Mouse (Mus musculus) liver, embryonic 12.5 days (tissue): ENCODE results near the gene Madcam1. TPM values are rescaled to one million over a fixed set of nuclear protein-coding genes. Genes with fewer than 3 reads are reported as not detected.

Experiments used
- ATAC-seq: fragments of 200-750 bp; cut with Nextera tagmentation; 2 replicates; pipeline ENCODE4 v1.8.0; 2017; ENCODE audit warnings: moderate number of reproducible peaks, mild to moderate bottlenecking, moderate library complexity
- H3K27ac ChIP-seq: fragments of 300-500 bp; sonication (generic); 2 replicates; pipeline ENCODE4 v1.5.1; 2016; ENCODE audit warnings: mild to moderate bottlenecking
- H3K27me3 ChIP-seq: fragments of 300-500 bp; sonication (generic); replicated peaks from 2 replicates; pipeline ENCODE4 v1.6.1; 2016; ENCODE audit warnings: mild to moderate bottlenecking, moderate library complexity
- H3K36me3 ChIP-seq: fragments of 300-500 bp; sonication (generic); 2 replicates; pipeline ENCODE4 v1.6.1; 2016; ENCODE audit warnings: mild to moderate bottlenecking, moderate library complexity
- H3K4me1 ChIP-seq: fragments of 300-500 bp; sonication (generic); 2 replicates; pipeline ENCODE4 v1.6.1; 2016
- H3K4me2 ChIP-seq: fragments of 300-500 bp; sonication (generic); 2 replicates; pipeline ENCODE4 v1.6.1; 2016; ENCODE audit warnings: mild to moderate bottlenecking, moderate library complexity
- H3K4me3 ChIP-seq: fragments of 300-500 bp; sonication (generic); 2 replicates; pipeline ENCODE4 v1.5.1; 2016; ENCODE audit warnings: mild to moderate bottlenecking, moderate library complexity
- H3K9ac ChIP-seq: fragments of 300-500 bp; sonication (generic); 2 replicates; pipeline ENCODE4 v1.6.1; 2016; ENCODE audit warnings: mild to moderate bottlenecking, moderate library complexity
- H3K9me3 ChIP-seq: fragments of 300-500 bp; sonication (generic); replicated peaks from 2 replicates; pipeline ENCODE4 v1.6.1; 2016; ENCODE audit warnings: mild to moderate bottlenecking, moderate library complexity
- WGBS: fragments of 180-500 bp; shearing (Covaris S2); methylation state at CpG from one replicate; pipeline ENCODE4 v1.1.7; 2016; ENCODE audit not compliant: insufficient replicate concordance; 5-methylcytosine and 5-hydroxymethylcytosine counted together
- polyA plus RNA-seq: library from polyadenylated mRNA; unstranded; fragments of >200 nt; fragmentation: Nextera tagmentation; extraction: Ambion mirVana; gene quantifications from 2 replicates; pipeline ENCODE4 v1.2.1, GENCODE M21; 2016

Madcam1 gene
- polyA plus RNA-seq, 1 experiment from 2014 or later: 0.32 TPM

- Histone ChIP-seq H3K9ac (peak overlapping the region; percentile 98), H3K27me3 (no peaks in the 10 kb centered on the region), H3K36me3 (peaks cover 55% of the 10 kb centered on the region), H3K27ac (peak overlapping the region; percentile 96), H3K9me3 (no peaks in the 10 kb centered on the region), H3K4me1 (peaks cover 71% of the 10 kb centered on the region), H3K4me2 (peak overlapping the region; percentile 91), H3K4me3 (peak overlapping the region; percentile 89)
- WGBS: 62% methylated on average over 5 of the region's 5 CpGs
- no peak for ATAC-seq
Measured at GRCm38 (mm10) chr10:79706406-79707094, 42.2 kb downstream of the Madcam1 start.

DNA sequence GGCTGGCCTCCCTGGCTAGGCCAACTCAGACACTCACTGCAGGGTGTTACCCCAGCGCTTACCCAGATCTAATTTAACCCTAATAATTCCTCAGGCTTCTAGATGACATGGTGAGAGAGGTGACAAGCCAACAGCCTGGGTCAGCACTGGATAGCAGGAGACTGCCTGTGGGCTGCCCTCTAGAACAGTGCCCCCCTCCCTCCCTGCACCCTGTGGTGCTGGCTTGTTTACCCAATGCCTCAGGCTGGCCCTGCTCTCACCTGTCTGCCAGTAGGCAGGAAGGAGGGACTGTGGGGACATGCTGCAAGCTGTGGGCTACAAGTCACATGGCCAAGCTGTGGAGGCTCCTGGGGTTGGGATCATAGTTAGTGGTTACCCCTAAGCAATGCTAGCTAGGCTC is 42.8 kb downstream of the Madcam1 start:
- 58% methylated on average over 1 of the region's 1 CpGs for WGBS
- Histone ChIP-seq H3K27ac (peak overlapping the region; percentile 96), H3K4me1 (peaks cover 77% of the 10 kb centered on the region), H3K4me3 (peak overlapping the region; percentile 89), H3K9ac (peak overlapping the region; percentile 98), H3K4me2 (peak overlapping the region; percentile 91), H3K27me3 (no peaks in the 10 kb centered on the region), H3K9me3 (no peaks in the 10 kb centered on the region), H3K36me3 (peaks cover 61% of the 10 kb centered on the region)
- ATAC-seq: no peak

DNA sequence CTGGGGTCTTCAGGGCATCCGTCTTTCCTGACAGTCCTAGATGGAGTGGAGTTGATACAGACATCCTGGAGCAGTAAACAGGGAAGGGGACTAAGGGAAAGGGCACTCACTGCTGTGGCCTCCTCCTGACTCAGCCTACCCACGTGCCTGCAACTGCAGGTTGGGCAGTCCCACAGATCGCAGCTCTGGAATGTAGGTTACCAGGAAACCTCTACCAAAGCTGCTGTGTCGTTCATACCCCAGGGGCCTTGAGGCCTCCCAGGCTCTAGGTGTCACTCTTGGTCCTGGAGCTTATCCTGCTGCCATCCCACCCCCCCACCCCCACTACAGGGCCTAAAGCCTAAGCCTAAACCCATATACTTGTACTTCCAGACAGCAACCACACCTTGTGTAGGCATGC is 43.4 kb downstream of the Madcam1 start:
- Histone ChIP-seq H3K27me3 (no peaks in the 10 kb centered on the region), H3K4me2 (peak overlapping the region; percentile 91), H3K9me3 (no peaks in the 10 kb centered on the region), H3K9ac (peak overlapping the region; percentile 98), H3K4me3 (peak overlapping the region; percentile 89), H3K36me3 (peaks cover 62% of the 10 kb centered on the region), H3K27ac (peak overlapping the region; percentile 96), H3K4me1 (peaks cover 83% of the 10 kb centered on the region)
- no peak for ATAC-seq
- 54% methylated on average over 4 of the region's 4 CpGs for WGBS

- peaks cover 62% of the 10 kb centered on the region for H3K36me3 ChIP-seq
- peak overlapping the region; percentile 96 for H3K27ac ChIP-seq
- no peaks in the 10 kb centered on the region for H3K9me3 ChIP-seq
- WGBS: 85% methylated on average over 21 of the region's 21 CpGs
- no peak for ATAC-seq
- H3K9ac ChIP-seq: peak overlapping the region; percentile 98
- peak overlapping the region; percentile 18 for H3K4me3 ChIP-seq
- peaks cover 89% of the 10 kb centered on the region for H3K4me1 ChIP-seq
- peak overlapping the region; percentile 91 for H3K4me2 ChIP-seq
- peaks cover under 1% of the 10 kb centered on the region; the same call in 1 of the 2 replicates for H3K27me3 ChIP-seq
Measured at GRCm38 (mm10) chr10:79708668-79709067, 44.3 kb downstream of the Madcam1 start.

- H3K36me3 ChIP-seq: peaks cover 62% of the 10 kb centered on the region
- peak overlapping the region; percentile 18; the same call in 1 of the 2 replicates for H3K4me3 ChIP-seq
- H3K27ac ChIP-seq: peak overlapping the region; percentile 96; the same call in 1 of the 2 replicates
- peak overlapping the region; percentile 91 for H3K4me2 ChIP-seq
- peaks cover 89% of the 10 kb centered on the region for H3K4me1 ChIP-seq
- H3K9ac ChIP-seq: no peak overlapping the region; the same call in 1 of the 2 replicates
- no peaks in the 10 kb centered on the region for H3K9me3 ChIP-seq
- WGBS: 33% methylated on average over 7 of the region's 7 CpGs
- no peak for ATAC-seq
- peaks cover 7% of the 10 kb centered on the region for H3K27me3 ChIP-seq
Measured at GRCm38 (mm10) chr10:79709307-79709706, 44.9 kb downstream of the Madcam1 start.

DNA sequence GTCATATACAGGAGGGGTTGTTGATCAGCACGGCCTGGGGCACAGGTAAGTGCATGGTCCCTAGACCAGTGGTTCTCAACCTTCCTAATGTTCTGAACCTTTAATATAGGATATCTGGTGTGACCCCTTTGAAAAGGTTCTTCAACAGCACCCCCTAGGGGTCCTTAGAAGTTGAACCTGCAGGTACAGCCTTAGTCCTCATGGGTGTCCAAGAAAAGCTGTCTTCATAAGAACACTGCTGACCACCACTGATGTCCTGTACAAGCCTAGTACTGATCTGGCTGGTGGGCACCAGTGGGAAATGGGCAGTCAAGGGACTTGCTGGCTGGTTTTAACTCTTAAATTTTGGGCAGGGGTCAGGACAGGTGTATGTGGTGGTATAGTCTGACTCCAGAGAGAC is 47.7 kb downstream of the Madcam1 start:
- 74% methylated on average over 1 of the region's 1 CpGs for WGBS
- Histone ChIP-seq H3K27me3 (peaks cover 34% of the 10 kb centered on the region), H3K4me3 (no peak overlapping the region), H3K4me2 (0 out of 2 replicates have a peak overlapping the region, but pooled peaks have one; percentile 52), H3K27ac (peak overlapping the region; percentile 80), H3K36me3 (peaks cover 53% of the 10 kb centered on the region), H3K4me1 (peaks cover 80% of the 10 kb centered on the region), H3K9me3 (no peaks in the 10 kb centered on the region), H3K9ac (no peak overlapping the region)
- ATAC-seq: peak; percentile 42

DNA sequence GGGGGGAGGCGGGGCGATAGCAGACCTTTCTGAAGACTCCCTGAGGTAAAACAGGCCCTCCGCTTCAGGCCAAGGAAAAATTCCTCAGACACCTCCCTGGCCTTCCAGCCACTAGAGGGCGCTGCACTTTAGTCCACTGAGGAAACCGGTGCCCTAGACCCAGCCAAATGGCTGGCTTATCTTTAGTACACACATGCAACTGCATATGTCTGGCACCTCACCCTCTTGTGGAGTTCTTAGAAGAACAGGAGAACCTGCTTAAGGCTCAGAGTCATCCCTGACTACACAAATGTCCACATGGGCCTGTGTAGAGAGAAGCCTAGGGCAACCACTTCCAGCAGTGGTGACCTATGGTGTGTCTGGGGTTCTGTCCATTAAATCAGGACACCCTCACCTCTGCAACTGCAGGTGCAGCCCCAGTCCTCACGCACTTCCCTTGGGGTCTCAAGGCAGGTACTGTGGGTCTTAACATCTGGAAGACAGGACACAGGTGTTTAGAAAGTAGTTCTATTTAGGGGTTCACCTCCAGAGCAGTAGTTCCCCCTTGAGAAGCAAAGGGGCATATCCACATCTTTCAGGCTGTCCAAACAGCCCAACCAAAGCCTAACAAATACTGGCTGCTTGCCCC is 48.3 kb downstream of the Madcam1 start:
- 12% methylated on average over 4 of the region's 6 CpGs for WGBS
- Histone ChIP-seq H3K9ac (peak overlapping the region; percentile 57), H3K36me3 (peaks cover 47% of the 10 kb centered on the region), H3K27me3 (peaks cover 40% of the 10 kb centered on the region), H3K4me1 (peaks cover 80% of the 10 kb centered on the region), H3K4me3 (no peak overlapping the region), H3K4me2 (peak overlapping the region; percentile 52), H3K27ac (peak overlapping the region; percentile 92), H3K9me3 (no peaks in the 10 kb centered on the region)
- ATAC-seq: peak; percentile 94

DNA sequence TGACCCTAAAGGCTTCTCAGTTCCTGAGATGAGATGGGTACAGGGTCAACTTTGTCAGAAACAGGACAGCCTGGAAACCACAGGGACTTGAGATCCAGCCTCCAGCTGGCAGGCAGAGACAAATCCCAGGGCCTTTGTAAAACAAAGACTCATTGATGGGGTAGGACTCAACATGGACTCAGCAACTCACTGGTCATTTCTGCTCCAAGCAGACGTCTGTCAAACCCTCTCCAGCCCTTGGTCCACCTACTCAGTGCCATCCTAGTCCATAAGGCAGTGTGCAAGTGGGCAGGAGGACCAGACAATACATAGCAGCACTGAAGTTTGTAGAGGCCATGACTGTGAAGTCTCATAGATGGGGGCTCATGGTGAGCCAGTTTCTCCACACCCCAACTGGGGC is 48.8 kb downstream of the Madcam1 start:
- Histone ChIP-seq H3K9ac (peak overlapping the region; percentile 57), H3K4me3 (no peak overlapping the region), H3K27ac (peak overlapping the region; percentile 92), H3K4me2 (peak overlapping the region; percentile 52), H3K36me3 (peaks cover 41% of the 10 kb centered on the region), H3K9me3 (no peaks in the 10 kb centered on the region), H3K4me1 (peaks cover 77% of the 10 kb centered on the region), H3K27me3 (peaks cover 46% of the 10 kb centered on the region)
- 25% methylated on average over 1 of the region's 1 CpGs for WGBS
- ATAC-seq: no peak

DNA sequence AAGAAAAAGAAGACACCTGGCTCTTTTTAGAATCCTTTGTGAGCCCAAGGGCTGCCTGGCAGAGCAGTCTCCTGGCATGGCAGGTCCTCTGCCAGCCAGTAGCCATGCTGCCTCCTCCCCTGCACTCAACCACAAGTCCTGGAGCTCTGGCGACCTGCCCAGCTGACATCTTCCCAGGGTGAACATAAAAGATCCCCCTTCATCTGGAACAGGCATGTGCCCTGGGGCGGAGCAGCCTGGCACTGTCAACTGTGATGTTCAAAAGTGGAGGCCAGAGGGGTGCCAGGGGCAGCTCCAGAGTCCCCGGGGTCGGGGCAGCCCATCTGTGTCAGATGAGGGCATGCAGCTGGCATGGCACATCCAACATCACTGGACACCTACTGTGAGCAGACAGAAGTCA is 50.6 kb downstream of the Madcam1 start:
- H3K4me3 ChIP-seq: no peak overlapping the region
- 52% methylated on average over 4 of the region's 4 CpGs for WGBS
- no peaks in the 10 kb centered on the region for H3K9me3 ChIP-seq
- ATAC-seq: no peak
- H3K4me1 ChIP-seq: peaks cover 58% of the 10 kb centered on the region
- H3K9ac ChIP-seq: no peak overlapping the region
- peaks cover 23% of the 10 kb centered on the region for H3K36me3 ChIP-seq
- H3K27ac ChIP-seq: no peak overlapping the region
- H3K4me2 ChIP-seq: no peak overlapping the region
- peaks cover 64% of the 10 kb centered on the region for H3K27me3 ChIP-seq

DNA sequence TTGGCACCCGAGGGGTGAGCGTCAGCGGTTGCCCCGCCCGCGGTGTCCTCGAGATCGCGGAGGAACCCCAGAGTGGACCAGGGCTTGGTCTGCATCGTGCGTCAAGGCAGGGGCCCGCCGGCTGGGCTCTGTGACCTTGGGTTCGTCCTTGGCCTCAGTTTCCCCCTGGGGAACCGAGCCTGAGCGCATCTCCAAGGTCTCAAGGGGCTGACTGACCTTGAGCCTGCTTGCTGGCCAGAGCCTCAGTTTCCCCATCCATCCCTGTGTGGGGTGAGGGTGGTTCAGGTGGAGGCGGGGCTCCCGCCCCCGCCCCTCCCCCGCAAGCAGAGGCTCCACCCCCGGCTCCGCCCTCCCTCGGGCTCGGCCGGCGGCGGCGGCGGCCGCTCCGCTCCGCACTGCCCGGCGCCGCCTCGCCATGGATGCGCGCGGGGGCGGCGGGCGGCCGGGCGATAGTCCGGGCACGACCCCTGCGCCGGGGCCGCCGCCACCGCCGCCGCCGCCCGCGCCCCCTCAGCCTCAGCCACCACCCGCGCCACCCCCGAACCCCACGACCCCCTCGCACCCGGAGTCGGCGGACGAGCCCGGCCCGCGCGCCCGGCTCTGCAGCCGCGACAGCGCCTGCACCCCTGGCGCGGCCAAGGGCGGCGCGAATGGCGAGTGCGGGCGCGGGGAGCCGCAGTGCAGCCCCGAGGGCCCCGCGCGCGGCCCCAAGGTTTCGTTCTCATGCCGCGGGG is 52.1 kb downstream of the Madcam1 start, which contains the start of gene Hcn2:
Gene Hcn2, plus strand, starts transcription at position 381 of the 734 bp plus-strand sequence.
- WGBS: 2% methylated on average over 58 of the region's 91 CpGs
- Histone ChIP-seq H3K27me3 (peaks cover 78% of the 10 kb centered on the region), H3K27ac (no peak within 1 kb of the TSS), H3K4me1 (peaks cover 44% of the 10 kb centered on the region), H3K9ac (peak within 1 kb of the TSS; percentile 41; the same call in 1 of the 2 replicates), H3K9me3 (no peaks in the 10 kb centered on the region), H3K4me2 (peak within 1 kb of the TSS; percentile 86), H3K36me3 (peaks cover 9% of the 10 kb centered on the region), H3K4me3 (peak within 1 kb of the TSS; percentile 66)
- no peak for ATAC-seq

DNA sequence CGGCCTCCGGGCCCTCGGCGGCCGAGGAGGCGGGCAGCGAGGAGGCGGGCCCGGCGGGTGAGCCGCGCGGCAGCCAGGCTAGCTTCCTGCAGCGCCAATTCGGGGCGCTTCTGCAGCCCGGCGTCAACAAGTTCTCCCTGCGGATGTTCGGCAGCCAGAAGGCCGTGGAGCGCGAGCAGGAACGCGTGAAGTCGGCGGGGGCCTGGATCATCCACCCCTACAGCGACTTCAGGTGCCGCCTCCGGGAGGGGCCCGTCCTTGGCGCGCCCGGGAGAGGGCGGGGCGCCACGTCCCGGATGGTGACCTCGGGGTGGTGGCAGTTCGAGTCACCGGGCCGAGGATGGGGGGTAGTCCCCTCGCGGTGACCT is 52.6 kb downstream of the Madcam1 start:
- 4% methylated on average over 44 of the region's 44 CpGs for WGBS
- peak overlapping the region; percentile 86 for H3K4me2 ChIP-seq
- ATAC-seq: no peak
- peaks cover 39% of the 10 kb centered on the region for H3K4me1 ChIP-seq
- H3K27me3 ChIP-seq: peaks cover 84% of the 10 kb centered on the region
- H3K9ac ChIP-seq: peak overlapping the region; percentile 41; the same call in 1 of the 2 replicates
- H3K9me3 ChIP-seq: no peaks in the 10 kb centered on the region
- H3K4me3 ChIP-seq: peak overlapping the region; percentile 66
- no peak overlapping the region for H3K27ac ChIP-seq
- H3K36me3 ChIP-seq: peaks cover 3% of the 10 kb centered on the region
